Mouse (Mus musculus) CH12.LX (cell line): ENCODE measurements at regions not wholly inside any gene's neighbourhood (a gene's known extent, or its start where the extent isn't known, plus 50 kb on each side); places are given as distances from the start of the nearest gene placed in this dataset.

Experiments used
- DNase-seq: peaks from one replicate; pipeline ENCODE4 v3.0.0-alpha.2; 2013; ENCODE audit errors: extremely low read depth
- H3K27ac ChIP-seq: 2 replicates; pipeline ENCODE4 v1.5.1; 2012; ENCODE audit warnings: low read depth, mild to moderate bottlenecking, control low read depth, moderate library complexity; ENCODE audit not compliant: insufficient read depth
- H3K27me3 ChIP-seq: replicated peaks from 2 replicates; pipeline ENCODE3; 2012; ENCODE audit warnings: inconsistent platforms
- H3K36me3 ChIP-seq, 2 experiments: replicated peaks in 1 of 2; 2 replicates each; pipeline versions ENCODE3 to v1.6.1; 2012; ENCODE audit warnings: inconsistent platforms in 1 of 2, low read length in 1 of 2, mild to moderate bottlenecking in 1 of 2, mixed read lengths in 1 of 2, moderate library complexity in 1 of 2; ENCODE audit not compliant: control insufficient read depth in 1 of 2, insufficient read depth in 1 of 2
- H3K4me1 ChIP-seq, 2 experiments: 2 replicates each; pipeline ENCODE4 v1.6.1; 2012; ENCODE audit warnings: inconsistent platforms in 1 of 2, moderate library complexity in 1 of 2; ENCODE audit not compliant: insufficient read depth in 2 of 2, control insufficient read depth in 1 of 2
- H3K4me2 ChIP-seq: 2 replicates; pipeline ENCODE4 v1.6.1; 2012; ENCODE audit warnings: low read depth, mild to moderate bottlenecking, control low read depth; ENCODE audit not compliant: poor library complexity, insufficient read depth, severe bottlenecking
- H3K4me3 ChIP-seq, 3 experiments: fragments of 150-350 bp in 1 of 3; sonication (generic) in 1 of 3; replicated peaks in 1 of 3; 2 replicates each; pipeline versions ENCODE3 to v1.5.1; 2011 to 2012; ENCODE audit warnings: low read depth in 2 of 3, low read length in 2 of 3, mild to moderate bottlenecking in 2 of 3, moderate library complexity in 2 of 3, control low read depth in 1 of 3, improper control_type of control experiment in 1 of 3, inconsistent platforms in 1 of 3, mixed read lengths in 1 of 3; ENCODE audit not compliant: poor library complexity in 1 of 3
- H3K79me2 ChIP-seq: replicated peaks from 2 replicates; pipeline ENCODE4 v1.6.1; 2012; ENCODE audit warnings: mild to moderate bottlenecking, moderate library complexity; ENCODE audit not compliant: control insufficient read depth, poor library complexity, insufficient read depth, severe bottlenecking; ENCODE audit errors: extremely low read depth
- H3K9ac ChIP-seq: 2 replicates; pipeline ENCODE4 v1.6.1; 2012; ENCODE audit warnings: low read depth, mild to moderate bottlenecking, control low read depth, moderate library complexity; ENCODE audit not compliant: insufficient read depth
- H3K9me3 ChIP-seq: replicated peaks from 2 replicates; pipeline ENCODE3; 2012; ENCODE audit warnings: low read length, inconsistent platforms, mixed read lengths
- CHD1 ChIP-seq: IDR thresholded peaks from 2 replicates; pipeline ENCODE4 v1.6.1; 2012; ENCODE audit warnings: low read depth, low read length, improper control_type of control experiment, inconsistent platforms
- CHD2 ChIP-seq: IDR thresholded peaks from 2 replicates; pipeline ENCODE4 v1.6.1; 2011; ENCODE audit warnings: low read length, improper control_type of control experiment
- CTCF ChIP-seq, 2 experiments: IDR thresholded peaks in 1 of 2; conservative IDR thresholded peaks in 1 of 2; 2 replicates each; pipeline ENCODE4 v1.5.1; 2011 to 2012; ENCODE audit warnings: low read depth in 2 of 2, low read length in 2 of 2, improper control_type of control experiment in 1 of 2, inconsistent platforms in 1 of 2, mild to moderate bottlenecking in 1 of 2, moderate library complexity in 1 of 2
- E2F4 ChIP-seq: IDR thresholded peaks from 2 replicates; pipeline ENCODE4 v1.6.1; 2011; ENCODE audit warnings: low read depth, low read length, improper control_type of control experiment; ENCODE audit not compliant: insufficient replicate concordance
- ELF1 ChIP-seq: IDR thresholded peaks from 2 replicates; pipeline ENCODE4 v1.6.1; 2014; ENCODE audit warnings: low read depth, mild to moderate bottlenecking, inconsistent platforms, low read length, improper control_type of control experiment
- EP300 ChIP-seq: IDR thresholded peaks from 2 replicates; pipeline ENCODE4 v1.6.1; 2011; ENCODE audit warnings: low read length, improper control_type of control experiment
- ETS1 ChIP-seq: conservative IDR thresholded peaks from 2 replicates; pipeline ENCODE4 v1.6.1; 2012; ENCODE audit warnings: low read depth, mild to moderate bottlenecking, inconsistent platforms, low read length, improper control_type of control experiment, moderate library complexity
- HCFC1 ChIP-seq: IDR thresholded peaks from 2 replicates; pipeline ENCODE4 v1.6.1; 2012; ENCODE audit warnings: low read depth, mild to moderate bottlenecking, inconsistent platforms, low read length, improper control_type of control experiment
- IRF4 ChIP-seq: IDR thresholded peaks from 2 replicates; pipeline ENCODE4 v1.6.1; 2014; ENCODE audit warnings: low read depth, mild to moderate bottlenecking, inconsistent platforms, low read length, improper control_type of control experiment
- JUND ChIP-seq: conservative IDR thresholded peaks from 2 replicates; pipeline ENCODE4 v1.6.1; 2011; ENCODE audit warnings: low read depth, low read length, improper control_type of control experiment
- KAT2A ChIP-seq: IDR thresholded peaks from 2 replicates; pipeline ENCODE4 v1.6.1; 2012; ENCODE audit warnings: low read length, improper control_type of control experiment, inconsistent platforms; ENCODE audit not compliant: insufficient replicate concordance
- MAFK ChIP-seq: IDR thresholded peaks from 2 replicates; pipeline ENCODE4 v1.6.1; 2011; ENCODE audit warnings: low read length, improper control_type of control experiment; ENCODE audit not compliant: insufficient replicate concordance
- MAX ChIP-seq: IDR thresholded peaks from 2 replicates; pipeline ENCODE4 v1.6.1; 2011; ENCODE audit warnings: low read length, improper control_type of control experiment
- MAZ ChIP-seq: IDR thresholded peaks from 2 replicates; pipeline ENCODE4 v1.6.1; 2012; ENCODE audit warnings: low read depth, mild to moderate bottlenecking, inconsistent platforms, low read length, improper control_type of control experiment, moderate library complexity
- MEF2A ChIP-seq: IDR thresholded peaks from 2 replicates; pipeline ENCODE4 v1.6.1; 2014; ENCODE audit warnings: low read depth, mild to moderate bottlenecking, inconsistent platforms, low read length, improper control_type of control experiment, borderline replicate concordance
- MYC ChIP-seq: IDR thresholded peaks from 2 replicates; pipeline ENCODE4 v1.6.1; 2011; ENCODE audit warnings: low read depth, mild to moderate bottlenecking, improper control_type of control experiment, low read length
- NELFE ChIP-seq: IDR thresholded peaks from 2 replicates; pipeline ENCODE4 v1.6.1; 2011; ENCODE audit warnings: low read depth, low read length, improper control_type of control experiment
- NRF1 ChIP-seq: IDR thresholded peaks from 2 replicates; pipeline ENCODE4 v1.6.1; 2014; ENCODE audit warnings: low read depth, mild to moderate bottlenecking, inconsistent platforms, low read length, improper control_type of control experiment, moderate library complexity
- PAX5 ChIP-seq: IDR thresholded peaks from 2 replicates; pipeline ENCODE4 v1.6.1; 2012; ENCODE audit warnings: low read length, inconsistent platforms, mixed read lengths
- POLR2A ChIP-seq: IDR thresholded peaks from 2 replicates; pipeline ENCODE4 v1.6.1; 2011; ENCODE audit warnings: low read depth, mild to moderate bottlenecking, improper control_type of control experiment, low read length
- POLR2AphosphoS2 ChIP-seq: IDR thresholded peaks from 2 replicates; pipeline ENCODE4 v1.6.1; 2011; ENCODE audit warnings: low read depth, low read length, improper control_type of control experiment
- RCOR1 ChIP-seq: conservative IDR thresholded peaks from 2 replicates; pipeline ENCODE4 v1.6.1; 2012; ENCODE audit warnings: low read depth, mild to moderate bottlenecking, inconsistent platforms, low read length, improper control_type of control experiment
- SIN3A ChIP-seq: IDR thresholded peaks from 2 replicates; pipeline ENCODE4 v1.6.1; 2012; ENCODE audit warnings: low read length, improper control_type of control experiment, inconsistent platforms
- SMC3 ChIP-seq: IDR thresholded peaks from 2 replicates; pipeline ENCODE4 v1.6.1; 2011; ENCODE audit warnings: low read depth, low read length, improper control_type of control experiment
- TBP ChIP-seq: conservative IDR thresholded peaks from 2 replicates; pipeline ENCODE4 v1.6.1; 2011; ENCODE audit warnings: low read depth, low read length, improper control_type of control experiment
- TCF12 ChIP-seq: IDR thresholded peaks from 2 replicates; pipeline ENCODE4 v1.6.1; 2014; ENCODE audit warnings: low read depth, mild to moderate bottlenecking, inconsistent platforms, low read length, improper control_type of control experiment
- UBTF ChIP-seq: IDR thresholded peaks from 2 replicates; pipeline ENCODE4 v1.6.1; 2012; ENCODE audit warnings: low read depth, mild to moderate bottlenecking, inconsistent platforms, low read length, improper control_type of control experiment, moderate library complexity
- USF1 ChIP-seq: IDR thresholded peaks from 2 replicates; pipeline ENCODE4 v1.6.1; 2014; ENCODE audit warnings: low read depth, mild to moderate bottlenecking, inconsistent platforms, low read length, improper control_type of control experiment
- ZC3H11A ChIP-seq: IDR thresholded peaks from 2 replicates; pipeline ENCODE4 v1.6.1; 2012; ENCODE audit warnings: low read depth, mild to moderate bottlenecking, inconsistent platforms, low read length, improper control_type of control experiment
- ZNF384 ChIP-seq: IDR thresholded peaks from 2 replicates; pipeline ENCODE4 v1.6.1; 2012; ENCODE audit warnings: low read depth, low read length, improper control_type of control experiment, inconsistent platforms
- dilution Hi-C: fragments of 300-500 bp; cut with MboI; formaldehyde crosslinking; loops from 2 replicates; pipeline ENCODE4 v1.14.3; 2020; ENCODE audit warnings: low sequenced_read_pairs; ENCODE audit not compliant: extremely low pct_unique_long_range_greater_than_20kb, extremely low pct_ligation_motif_present
- in situ Hi-C: fragments of 300-500 bp; cut with MboI; formaldehyde crosslinking; loops from 3 replicates; pipeline ENCODE4 v1.14.3; 2019; ENCODE audit warnings: low sequenced_read_pairs, low pct_ligation_motif_present, low pct_unique_long_range_greater_than_20kb, mixed read lengths

GRCm38 (mm10) chr13:51314541-51314977, 93.9 kb upstream of the S1pr3 start:
- Histone ChIP-seq H3K4me2 (no peak overlapping the region), H3K9ac (no peak overlapping the region), H3K79me2 (no peaks in the 10 kb centered on the region), H3K4me1 (peaks cover 20 to 37% of the 10 kb centered on the region in 2 experiments), H3K9me3 (peaks cover 12% of the 10 kb centered on the region)
- dilution Hi-C loops = no loop called here
- DNase-seq = peak; percentile 15
- in situ Hi-C loops = loop anchor here (25.0 kb wide), 1 partner anchor 377 kb away; no protein-coding TSS in a partner anchor
- TF ChIP-seq HCFC1 (no peak), NELFE (no peak), MAX (no peak), SIN3A (no peak), E2F4 (no peak), ZC3H11A (no peak), ETS1 (no peak), JUND (no peak), TCF12 (no peak), TBP (no peak), POLR2AphosphoS2 (no peak)
- TF ChIP-seq, all 38 proteins: peak for 0
- peak overlapping the region in 1 of 3 experiments; percentile 10 for H3K4me3 ChIP-seq
- no peaks in the 10 kb centered on the region for H3K36me3 ChIP-seq
- no peaks in the 10 kb centered on the region for H3K27me3 ChIP-seq
- H3K27ac ChIP-seq = peak overlapping the region; percentile 94; the same call in 1 of the 2 replicates

GRCm38 (mm10) chr13:51315008-51315778, 93.2 kb upstream of the S1pr3 start:
- Histone ChIP-seq H3K9me3 (peaks cover 12% of the 10 kb centered on the region), H3K79me2 (no peaks in the 10 kb centered on the region), H3K36me3 (no peaks in the 10 kb centered on the region), H3K4me1 (peaks cover 20 to 37% of the 10 kb centered on the region in 2 experiments), H3K27me3 (no peaks in the 10 kb centered on the region), H3K4me2 (peak overlapping the region; percentile 61), H3K9ac (peak overlapping the region; percentile 39; the same call in 1 of the 2 replicates), H3K4me3 (peak overlapping the region in 2 of 3 experiments; percentile 10 to 20), H3K27ac (peak overlapping the region; percentile 94)
- in situ Hi-C loops (loop anchor here (25.0 kb wide), 1 partner anchor 378 kb away; no protein-coding TSS in a partner anchor), dilution Hi-C loops (no loop called here)
- DNase-seq = peak; percentile 88
- no peak for TF ChIP-seq UBTF
- TF ChIP-seq MAZ = no peak
- peak; percentile 93 for TF ChIP-seq ZNF384
- no peak; a peak in 1 of 4 replicates for TF ChIP-seq CTCF (conservative IDR thresholded peaks at IDR 0.05 in 1 of 2, IDR thresholded peaks at IDR 0.05 in 1 of 2; ENCODE audit: low read depth in 2 of 2, low read length in 2 of 2)
- TF ChIP-seq POLR2AphosphoS2 = no peak
- TF ChIP-seq TCF12 = peak; percentile 75
- TF ChIP-seq ELF1 = peak; percentile 26; the same call in 1 of the 2 replicates
- TF ChIP-seq TBP = no peak; the same call in 1 of the 2 replicates
- TF ChIP-seq USF1 = no peak
- TF ChIP-seq MAX = peak; percentile 94
- peak; percentile 98 for TF ChIP-seq EP300
- TF ChIP-seq SMC3 = peak; percentile 55
- TF ChIP-seq MEF2A = peak; percentile 73; the same call in 1 of the 2 replicates
- peak; percentile 78 for TF ChIP-seq SIN3A
- TF ChIP-seq NRF1 = no peak
- TF ChIP-seq KAT2A = 0 out of 2 replicates have a peak, but pooled peaks have one; percentile 41
- peak; percentile 99 for TF ChIP-seq IRF4
- TF ChIP-seq CHD2 = peak; percentile 69
- no peak for TF ChIP-seq CHD1
- peak; percentile 73; the same call in 1 of the 2 replicates for TF ChIP-seq RCOR1
- peak; percentile 89 for TF ChIP-seq MAFK
- no peak for TF ChIP-seq NELFE
- TF ChIP-seq MYC = peak; percentile 98
- no peak for TF ChIP-seq ZC3H11A
- no peak; the same call in 1 of the 2 replicates for TF ChIP-seq HCFC1
- TF ChIP-seq PAX5 = no peak
- TF ChIP-seq POLR2A = no peak
- no peak for TF ChIP-seq E2F4
